Mouse (Mus musculus) forebrain, embryonic 15.5 days (tissue): ENCODE measurements around the gene Itln1. TPM values are rescaled to one million over a fixed set of nuclear protein-coding genes. Genes with fewer than 3 reads are reported as not detected.
"Not testable (repeated sequence)": the region's sequence is repeated elsewhere in the genome, so short reads cannot be mapped to it uniquely, and the experiment has no call there.

Experiments
- ATAC-seq: fragments of 200-750 bp; cut with Nextera tagmentation; replicated peaks from 2 replicates; pipeline ENCODE4 v1.8.0; 2017; ENCODE audit warnings: mild to moderate bottlenecking, moderate TSS enrichment, moderate library complexity
- H3K27ac ChIP-seq: fragments of 300-500 bp; sonication (generic); replicated peaks from 2 replicates; pipeline ENCODE4 v1.5.1; 2015; ENCODE audit warnings: mild to moderate bottlenecking, inconsistent platforms
- H3K27me3 ChIP-seq: fragments of 300-500 bp; sonication (generic); 2 replicates; pipeline ENCODE4 v1.6.1; 2015; ENCODE audit warnings: inconsistent platforms
- H3K36me3 ChIP-seq: fragments of 300-500 bp; sonication (generic); 2 replicates; pipeline ENCODE4 v1.6.1; 2015; ENCODE audit warnings: mild to moderate bottlenecking, inconsistent platforms
- H3K4me1 ChIP-seq: fragments of 300-500 bp; sonication (generic); 2 replicates; pipeline ENCODE4 v1.6.1; 2015; ENCODE audit warnings: inconsistent platforms
- H3K4me2 ChIP-seq: fragments of 300-500 bp; sonication (generic); replicated peaks from 2 replicates; pipeline ENCODE4 v1.6.1; 2015; ENCODE audit warnings: mild to moderate bottlenecking, inconsistent platforms
- H3K4me3 ChIP-seq: fragments of 300-500 bp; sonication (generic); 2 replicates; pipeline ENCODE4 v1.5.1; 2015; ENCODE audit warnings: mild to moderate bottlenecking, inconsistent platforms
- H3K9ac ChIP-seq: fragments of 300-500 bp; sonication (generic); replicated peaks from 2 replicates; pipeline ENCODE4 v1.6.1; 2015; ENCODE audit warnings: mild to moderate bottlenecking, inconsistent platforms
- H3K9me3 ChIP-seq: fragments of 300-500 bp; sonication (generic); 2 replicates; pipeline ENCODE4 v1.6.1; 2016; ENCODE audit warnings: inconsistent platforms
- WGBS: fragments of 180-500 bp; shearing (Covaris S2); methylation state at CpG from one replicate; pipeline ENCODE4 v1.1.7; 2015; ENCODE audit warnings: mixed read lengths; 5-methylcytosine and 5-hydroxymethylcytosine counted together
- polyA plus RNA-seq: library from polyadenylated mRNA; unstranded; fragments of >200 nt; fragmentation: Nextera tagmentation; extraction: Ambion mirVana; gene quantifications from 2 replicates; pipeline ENCODE4 v1.2.1, GENCODE M21; 2015

The Itln1 gene
- polyA plus RNA-seq, 1 experiment from 2014 or later, result not detected

GRCm38 (mm10) chr1:171477123-171477522 is 58.0 kb downstream of the Itln1 start:
- Histone ChIP-seq H3K9me3 (no peaks in the 10 kb centered on the region), H3K27ac (no peak overlapping the region), H3K4me3 (no peak overlapping the region), H3K27me3 (no peaks in the 10 kb centered on the region), H3K9ac (no peak overlapping the region), H3K4me2 (no peak overlapping the region), H3K36me3 (no peaks in the 10 kb centered on the region), H3K4me1 (no peaks in the 10 kb centered on the region)
- WGBS, result 84% methylated on average over 8 of the region's 8 CpGs
- no peak for ATAC-seq

DNA sequence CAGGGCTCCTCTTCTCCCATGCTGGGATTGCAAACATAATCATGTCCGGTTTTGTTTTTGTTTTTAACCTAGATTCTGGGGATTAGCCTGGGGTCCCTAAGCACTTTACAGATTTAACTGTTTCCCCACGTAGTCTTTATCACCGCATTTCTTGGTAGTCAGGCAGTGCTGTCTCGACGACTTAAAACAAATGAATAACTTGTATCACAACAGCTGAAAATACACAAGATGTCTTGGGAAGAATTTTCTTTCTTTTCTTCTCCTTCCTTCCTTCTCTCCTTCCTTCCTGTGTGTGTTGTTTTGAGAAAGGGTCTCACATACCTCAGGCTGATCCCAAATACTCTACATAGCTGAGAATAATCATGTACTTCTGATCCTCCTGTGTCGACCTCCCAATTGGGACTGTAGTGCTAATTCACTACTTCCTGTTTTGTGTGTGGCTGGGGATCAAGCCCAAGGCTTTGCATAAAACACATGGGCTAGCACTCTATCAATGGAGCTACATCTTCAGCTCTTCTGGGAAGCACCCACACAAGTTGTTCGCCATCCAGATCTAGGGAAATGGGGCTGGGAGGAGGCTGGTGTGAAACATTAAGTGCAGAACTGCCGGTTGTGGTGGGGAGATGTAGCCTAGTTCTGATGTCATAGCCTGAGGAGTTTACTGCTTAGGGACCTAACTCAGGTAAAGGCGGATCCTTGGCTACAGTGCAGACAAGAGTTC is 61.0 kb downstream of the Itln1 start:
- no peaks in the 10 kb centered on the region for H3K27me3 ChIP-seq
- no peaks in the 10 kb centered on the region for H3K4me1 ChIP-seq
- no peaks in the 10 kb centered on the region for H3K36me3 ChIP-seq
- H3K4me3 ChIP-seq, result no peak overlapping the region
- no peaks in the 10 kb centered on the region for H3K9me3 ChIP-seq
- H3K27ac ChIP-seq, result no peak overlapping the region
- ATAC-seq, result no peak
- no peak overlapping the region for H3K4me2 ChIP-seq
- no peak overlapping the region for H3K9ac ChIP-seq
- 75% methylated on average over 9 of the region's 9 CpGs for WGBS

DNA sequence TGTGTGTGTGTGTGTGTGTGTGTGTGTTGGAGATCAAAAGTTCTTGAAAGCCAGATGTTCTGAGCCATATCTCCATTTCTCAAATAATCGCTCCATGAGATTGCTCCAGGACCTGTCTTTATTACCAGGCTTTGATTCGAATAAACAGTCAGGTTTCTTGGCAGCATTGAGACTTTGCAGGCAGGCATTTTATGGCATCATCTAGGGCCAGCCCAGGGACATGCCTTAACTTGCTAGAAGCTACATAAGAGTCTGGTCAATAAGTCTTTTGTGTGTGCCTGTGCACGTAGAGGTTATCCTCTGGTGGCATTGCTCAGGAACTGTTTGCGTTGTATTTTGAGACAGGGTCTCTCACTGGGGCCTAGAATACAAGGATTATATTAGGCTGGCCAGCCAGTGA is 61.6 kb downstream of the Itln1 start:
- Histone ChIP-seq H3K4me2 (no peak overlapping the region), H3K36me3 (no peaks in the 10 kb centered on the region), H3K4me3 (no peak overlapping the region), H3K9ac (no peak overlapping the region), H3K27me3 (no peaks in the 10 kb centered on the region), H3K4me1 (no peaks in the 10 kb centered on the region), H3K9me3 (no peaks in the 10 kb centered on the region), H3K27ac (no peak overlapping the region)
- ATAC-seq, result no peak
- WGBS, result 77% methylated on average over 4 of the region's 4 CpGs

DNA sequence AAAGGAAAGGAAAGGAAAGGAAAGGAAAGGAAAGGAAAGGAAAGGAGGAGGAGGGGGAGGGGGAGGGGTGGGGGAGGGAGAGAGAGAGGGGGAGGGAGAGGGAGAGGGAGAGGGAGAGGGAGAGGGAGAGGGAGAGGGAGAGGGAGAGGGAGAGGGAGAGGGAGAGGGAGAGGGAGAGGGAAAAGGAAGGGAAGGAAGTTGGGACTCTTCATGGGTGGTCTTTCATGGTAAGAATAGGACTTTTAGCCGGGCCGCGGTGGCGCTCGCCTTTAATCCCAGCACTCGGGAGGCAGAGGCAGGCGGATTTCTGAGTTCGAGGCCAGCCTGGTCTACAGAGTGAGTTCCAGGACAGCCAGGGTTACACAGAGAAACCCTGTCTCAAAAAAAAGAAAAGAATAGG is 63.2 kb downstream of the Itln1 start:
- not testable (repeated sequence) for H3K27ac ChIP-seq, H3K9ac ChIP-seq, ATAC-seq, H3K4me1 ChIP-seq, H3K36me3 ChIP-seq, H3K9me3 ChIP-seq, H3K4me3 ChIP-seq, H3K27me3 ChIP-seq, H3K4me2 ChIP-seq
- 91% methylated on average over 8 of the region's 8 CpGs for WGBS

DNA sequence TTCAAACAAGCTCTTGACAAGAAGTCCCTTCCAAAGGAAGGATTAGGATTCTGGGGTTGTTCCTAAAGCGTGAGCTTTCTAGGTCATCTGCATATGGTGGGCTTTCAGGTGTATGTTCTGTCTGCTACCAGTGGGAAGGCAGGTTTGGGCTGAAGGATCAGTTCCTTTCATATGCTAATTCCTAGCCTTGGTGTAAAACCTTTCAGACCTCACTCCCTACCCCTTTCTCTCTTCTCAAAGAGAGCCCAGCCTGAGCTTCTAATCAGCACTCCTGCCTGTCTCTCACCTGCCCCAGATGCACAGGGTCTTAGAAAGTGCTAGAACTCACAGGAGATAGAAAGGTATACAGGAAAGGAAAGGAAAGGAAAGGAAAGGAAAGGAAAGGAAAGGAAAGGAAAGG is 63.6 kb downstream of the Itln1 start:
- 58% methylated on average over 1 of the region's 1 CpGs for WGBS
- no peaks in the 10 kb centered on the region for H3K9me3 ChIP-seq
- H3K36me3 ChIP-seq, result no peaks in the 10 kb centered on the region
- H3K4me3 ChIP-seq, result no peak overlapping the region
- H3K9ac ChIP-seq, result no peak overlapping the region
- no peaks in the 10 kb centered on the region for H3K27me3 ChIP-seq
- no peaks in the 10 kb centered on the region for H3K4me1 ChIP-seq
- H3K4me2 ChIP-seq, result no peak overlapping the region
- no peak overlapping the region for H3K27ac ChIP-seq
- ATAC-seq, result no peak

DNA sequence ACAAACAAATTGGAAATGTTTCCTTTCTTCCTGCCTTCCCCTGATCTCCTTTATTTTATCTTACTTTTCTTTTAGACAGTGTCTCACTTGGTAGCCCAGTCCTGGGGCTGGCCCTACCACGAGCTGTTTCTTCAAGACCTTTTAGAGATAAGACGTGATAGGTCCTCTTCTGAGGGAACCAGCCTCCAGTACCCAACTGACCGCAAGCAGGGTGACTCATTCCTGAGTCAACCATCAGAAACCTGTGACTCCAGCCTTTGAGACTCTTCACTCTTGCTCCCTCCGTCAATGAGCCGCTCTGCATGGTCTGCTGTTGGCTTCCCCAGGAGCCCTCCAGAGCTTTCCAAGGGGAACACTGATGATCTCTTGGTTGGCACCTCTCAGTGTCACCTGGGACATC is 64.2 kb downstream of the Itln1 start:
- no peak overlapping the region for H3K4me3 ChIP-seq
- H3K4me2 ChIP-seq, result no peak overlapping the region
- no peak for ATAC-seq
- no peak overlapping the region for H3K9ac ChIP-seq
- no peak overlapping the region for H3K27ac ChIP-seq
- no peaks in the 10 kb centered on the region for H3K4me1 ChIP-seq
- no peaks in the 10 kb centered on the region for H3K27me3 ChIP-seq
- no peaks in the 10 kb centered on the region for H3K36me3 ChIP-seq
- 89% methylated on average over 5 of the region's 5 CpGs for WGBS
- H3K9me3 ChIP-seq, result no peaks in the 10 kb centered on the region

DNA sequence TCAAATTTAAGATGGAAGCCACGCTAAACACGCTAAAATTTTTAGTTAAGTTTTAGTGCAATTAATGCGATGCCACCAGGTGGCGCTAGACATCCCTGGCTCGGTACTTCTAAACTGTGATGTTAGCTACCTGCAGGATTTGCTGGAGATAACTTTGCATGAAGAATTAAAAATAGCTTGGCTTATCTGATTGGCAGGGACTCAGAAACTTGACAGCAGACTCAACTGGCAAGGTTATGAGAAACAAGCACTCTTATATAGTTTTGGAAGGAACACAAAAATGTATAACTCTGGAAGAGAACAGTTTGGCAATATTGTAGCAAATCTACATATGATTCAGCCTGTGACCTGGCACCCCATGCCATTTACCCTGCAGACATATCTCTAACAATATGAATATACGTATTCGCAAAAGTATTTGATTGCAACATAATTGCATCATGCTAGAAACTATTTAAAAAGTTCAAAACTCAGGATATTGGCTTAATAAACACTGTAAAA is 64.7 kb downstream of the Itln1 start:
- WGBS, result 26% methylated on average over 7 of the region's 7 CpGs
- no peak overlapping the region for H3K9ac ChIP-seq

DNA sequence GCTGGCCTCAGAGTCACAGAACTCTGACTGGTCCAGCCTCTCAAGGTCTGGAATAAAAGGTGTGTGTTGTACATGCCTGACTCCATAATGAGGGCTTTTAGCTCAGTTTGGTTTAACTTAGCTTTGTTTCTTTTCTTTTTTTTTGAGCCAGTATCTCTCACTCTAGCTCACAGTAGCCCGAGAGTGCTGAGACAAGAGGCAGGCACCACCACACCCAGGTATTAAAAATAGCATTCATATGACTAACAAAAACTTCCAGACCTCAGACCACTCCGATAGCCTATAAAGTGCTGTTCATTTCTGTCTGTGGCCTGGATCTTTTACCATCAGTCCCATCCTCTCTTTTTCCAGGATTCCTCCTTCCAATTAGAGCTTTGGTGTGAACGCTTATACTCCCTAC is 65.4 kb downstream of the Itln1 start:
- Histone ChIP-seq H3K4me2 (no peak overlapping the region), H3K27ac (no peak overlapping the region), H3K9ac (no peak overlapping the region), H3K4me1 (no peaks in the 10 kb centered on the region), H3K27me3 (no peaks in the 10 kb centered on the region), H3K4me3 (no peak overlapping the region), H3K36me3 (no peaks in the 10 kb centered on the region), H3K9me3 (no peaks in the 10 kb centered on the region)
- WGBS, result 89% methylated on average over 3 of the region's 3 CpGs
- ATAC-seq, result no peak

More for the DNA sequence above, 64.7 kb downstream of the Itln1 start:
- Histone ChIP-seq H3K4me1 (no peaks in the 10 kb centered on the region), H3K27ac (no peak overlapping the region), H3K4me3 (no peak overlapping the region), H3K9me3 (no peaks in the 10 kb centered on the region), H3K36me3 (no peaks in the 10 kb centered on the region), H3K27me3 (no peaks in the 10 kb centered on the region), H3K4me2 (no peak overlapping the region)
- no peak for ATAC-seq

Other genes with a start within 250 kb of the Itln1 start
- 132 and 135 TPM in 2 replicates for gene Usp21, start 247.3 kb downstream of the Itln1 start, polyA plus RNA-seq
- 105 and 110 TPM in 2 replicates for gene Ufc1, start 240.3 kb downstream of the Itln1 start, polyA plus RNA-seq
- 56.6 and 57.3 TPM in 2 replicates for gene Dedd, start 206.1 kb downstream of the Itln1 start, polyA plus RNA-seq
- gene Nit1, start 189.6 kb downstream of the Itln1 start, polyA plus RNA-seq, result 57.8 and 62.0 TPM in 2 replicates
- 146 and 149 TPM in 2 replicates for gene Pfdn2, start 189.6 kb downstream of the Itln1 start, polyA plus RNA-seq
- gene Klhdc9, start 174.5 kb downstream of the Itln1 start, polyA plus RNA-seq, result 3.8 and 4.0 TPM in 2 replicates
- gene Nectin4, start 165.2 kb downstream of the Itln1 start, polyA plus RNA-seq, result 0.49 and 0.74 TPM in 2 replicates
- 0.61 and 0.71 TPM in 2 replicates for gene Arhgap30, start 146.3 kb downstream of the Itln1 start, polyA plus RNA-seq
- 229 and 235 TPM in 2 replicates for gene Usf1, start 124.0 kb downstream of the Itln1 start, polyA plus RNA-seq
- 12.3 and 13.0 TPM in 2 replicates for gene Tstd1, start 116.4 kb downstream of the Itln1 start, polyA plus RNA-seq
- gene F11r, start 97.8 kb downstream of the Itln1 start, polyA plus RNA-seq, result 9.6 and 10.1 TPM in 2 replicates
- 31.8 and 32.8 TPM in 2 replicates for gene Alyref2, start 31.8 kb downstream of the Itln1 start, polyA plus RNA-seq
- gene Cd244a, start 23.9 kb upstream of the Itln1 start, polyA plus RNA-seq, result not detected in 2 replicates
- gene Ly9, start 72.1 kb upstream of the Itln1 start, polyA plus RNA-seq, result 0.37 TPM in 1 of 2 replicates, not detected in the other
- not detected in 2 replicates for gene Slamf7, start 117.7 kb upstream of the Itln1 start, polyA plus RNA-seq
- 0.76 and 1.2 TPM in 2 replicates for gene Cd48, start 146.7 kb upstream of the Itln1 start, polyA plus RNA-seq
- 0.13 and 0.14 TPM in 2 replicates for gene Slamf1, start 231.8 kb upstream of the Itln1 start, polyA plus RNA-seq